Mouse (Mus musculus): ENCODE data around the gene Qk.

DNA sequence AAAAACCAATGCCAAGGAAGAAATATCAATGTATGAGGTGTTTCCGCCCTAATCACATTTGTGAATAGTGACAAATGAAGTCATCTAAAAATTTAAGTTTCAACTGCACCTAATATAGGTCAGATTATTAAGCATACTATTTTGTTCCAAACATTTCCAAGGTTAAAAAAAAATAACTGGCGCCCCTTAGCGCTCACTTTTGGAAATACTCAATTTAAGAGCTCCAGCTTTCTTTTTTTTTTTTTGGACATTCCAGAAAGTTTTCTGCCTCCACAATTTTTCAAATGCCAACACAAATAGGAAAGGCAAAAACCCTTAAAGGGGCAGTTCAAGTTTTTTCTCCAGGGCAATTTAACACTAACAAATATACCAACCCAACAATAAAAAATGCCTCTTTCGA is 2.5 kb downstream of the Qk start:
- TF ChIP-seq CTCF (IDR thresholded peaks at IDR 0.05; ENCODE audit: low read depth, low read length) (peak; percentile 23; the same call in 1 of the 2 replicates), POLR2A (IDR thresholded peaks at IDR 0.05; ENCODE audit: extremely low read depth, insufficient read depth, low read length) (no peak)

All from liver, adult 2 months (tissue).